Mouse (Mus musculus) hindbrain, postnatal 0 days (tissue): ENCODE data around the gene Dennd2a. TPM values are rescaled to one million over a fixed set of nuclear protein-coding genes. Genes with fewer than 3 reads are reported as not detected.
A peak's percentile ranks its signal among the peaks of the same experiment; 100 is the strongest.

Source experiments
- ATAC-seq: fragments of 200-750 bp; cut with Nextera tagmentation; 2 replicates; pipeline ENCODE4 v1.8.0; 2017; ENCODE audit warnings: mild to moderate bottlenecking, moderate TSS enrichment, moderate library complexity
- DNase-seq: peaks from one replicate; pipeline ENCODE4 v3.0.0-alpha.2; 2015; ENCODE audit warnings: low spot score
- H3K27ac ChIP-seq: fragments of 300-500 bp; sonication (generic); 2 replicates; pipeline ENCODE4 v1.5.1; 2014; ENCODE audit warnings: mild to moderate bottlenecking
- H3K27me3 ChIP-seq: fragments of 300-500 bp; sonication (generic); 2 replicates; pipeline ENCODE4 v1.6.1; 2014; ENCODE audit warnings: low read length, mixed read lengths; ENCODE audit not compliant: insufficient read depth
- H3K36me3 ChIP-seq: fragments of 300-500 bp; sonication (generic); 2 replicates; pipeline ENCODE4 v1.6.1; 2014; ENCODE audit warnings: low read length, mixed read lengths; ENCODE audit not compliant: insufficient read depth
- H3K4me1 ChIP-seq: fragments of 300-500 bp; sonication (generic); 2 replicates; pipeline ENCODE4 v1.6.1; 2014; ENCODE audit warnings: antibody characterized with exemption, low read length, mixed read lengths; ENCODE audit not compliant: insufficient read depth
- H3K4me2 ChIP-seq: fragments of 300-500 bp; sonication (generic); 2 replicates; pipeline ENCODE4 v1.6.1; 2014; ENCODE audit warnings: low read depth, mild to moderate bottlenecking, low read length, moderate library complexity, mixed read lengths
- H3K4me3 ChIP-seq: fragments of 300-500 bp; sonication (generic); 2 replicates; pipeline ENCODE4 v1.5.1; 2014; ENCODE audit warnings: low read length
- H3K9ac ChIP-seq: fragments of 300-500 bp; sonication (generic); replicated peaks from 2 replicates; pipeline ENCODE4 v1.6.1; 2014; ENCODE audit warnings: mild to moderate bottlenecking, low read length, moderate library complexity, mixed read lengths
- H3K9me3 ChIP-seq: fragments of 300-500 bp; sonication (generic); 2 replicates; pipeline ENCODE4 v1.6.1; 2016; ENCODE audit warnings: low read length, mixed read lengths
- CTCF ChIP-seq: IDR thresholded peaks from 2 replicates; pipeline ENCODE4 v1.5.1; 2016; ENCODE audit warnings: antibody characterized with exemption, control low read depth, low read depth
- WGBS: fragments of 180-500 bp; shearing (Covaris S2); extraction: QIAGEN DNeasy Blood & Tissue Kit; methylation state at CpG from one replicate; pipeline ENCODE4 v1.1.7; 2014; 5-methylcytosine and 5-hydroxymethylcytosine counted together
- polyA plus RNA-seq: library from polyadenylated mRNA; unstranded; fragments of >200 nt; fragmentation: Nextera tagmentation; extraction: Ambion mirVana; gene quantifications from 2 replicates; pipeline ENCODE4 v1.2.1, GENCODE M21; 2015
- total RNA-seq: library from RNA; depleted of rRNA; stranded (reverse); fragments of >200 nt; gene quantifications from 2 replicates; pipeline ENCODE4 v1.2.3, GENCODE M21; 2014

Dennd2a gene
- total and polyA plus RNA-seq, 2 experiments from 2014 or later, result 13.2 to 30.4 TPM

- Histone ChIP-seq H3K9me3 (no peaks in the 10 kb centered on the region), H3K4me3 (no peak overlapping the region), H3K27me3 (no peaks in the 10 kb centered on the region), H3K4me2 (no peak overlapping the region), H3K9ac (no peak overlapping the region), H3K4me1 (no peaks in the 10 kb centered on the region), H3K27ac (no peak overlapping the region), H3K36me3 (no peaks in the 10 kb centered on the region)
- ATAC-seq (no peak), DNase-seq (no peak)
- WGBS, result 95% methylated on average over 4 of the region's 4 CpGs
- TF ChIP-seq CTCF, result no peak
These were observed 130.9 kb downstream of the Dennd2a start for GRCm38 (mm10) chr6:39426725-39427124.

- no peak overlapping the region for H3K4me3 ChIP-seq
- H3K27ac ChIP-seq, result no peak overlapping the region
- DNase-seq (no peak), ATAC-seq (no peak)
- H3K9ac ChIP-seq, result no peak overlapping the region
- no peak for TF ChIP-seq CTCF
- H3K36me3 ChIP-seq, result no peaks in the 10 kb centered on the region
- no peak overlapping the region for H3K4me2 ChIP-seq
- H3K9me3 ChIP-seq, result no peaks in the 10 kb centered on the region
- H3K27me3 ChIP-seq, result no peaks in the 10 kb centered on the region
- 93% methylated on average over 2 of the region's 2 CpGs for WGBS
- no peaks in the 10 kb centered on the region for H3K4me1 ChIP-seq
These were observed 132.5 kb downstream of the Dennd2a start for GRCm38 (mm10) chr6:39425181-39425580.

- H3K4me2 ChIP-seq, result no peak overlapping the region
- TF ChIP-seq CTCF, result no peak
- H3K4me1 ChIP-seq, result no peaks in the 10 kb centered on the region; the same call in 1 of the 2 replicates
- no peak overlapping the region for H3K4me3 ChIP-seq
- WGBS, result 95% methylated on average over 7 of the region's 7 CpGs
- H3K27ac ChIP-seq, result no peak overlapping the region
- H3K36me3 ChIP-seq, result no peaks in the 10 kb centered on the region
- no peaks in the 10 kb centered on the region for H3K27me3 ChIP-seq
- DNase-seq (no peak), ATAC-seq (no peak)
- H3K9me3 ChIP-seq, result no peaks in the 10 kb centered on the region
- no peak overlapping the region for H3K9ac ChIP-seq
These were observed 134.0 kb downstream of the Dennd2a start for GRCm38 (mm10) chr6:39423686-39424085.

- 62% methylated on average over 6 of the region's 6 CpGs for WGBS
- no peak for TF ChIP-seq CTCF
- Histone ChIP-seq H3K27ac (no peak overlapping the region), H3K27me3 (no peaks in the 10 kb centered on the region), H3K4me2 (no peak overlapping the region), H3K9ac (no peak overlapping the region), H3K9me3 (no peaks in the 10 kb centered on the region), H3K36me3 (no peaks in the 10 kb centered on the region), H3K4me3 (no peak overlapping the region), H3K4me1 (no peaks in the 10 kb centered on the region; the same call in 1 of the 2 replicates)
- DNase-seq (no peak), ATAC-seq (no peak)
These were observed 134.5 kb downstream of the Dennd2a start for GRCm38 (mm10) chr6:39423130-39423551.

GRCm38 (mm10) chr6:39420867-39421266, 136.8 kb downstream of the Dennd2a start:
- H3K9me3 ChIP-seq, result no peaks in the 10 kb centered on the region
- H3K36me3 ChIP-seq, result no peaks in the 10 kb centered on the region
- H3K4me3 ChIP-seq, result peak overlapping the region; percentile 97
- no peak for TF ChIP-seq CTCF
- peak overlapping the region; percentile 67 for H3K4me2 ChIP-seq
- H3K27ac ChIP-seq, result peak overlapping the region; percentile 96; the same call in 1 of the 2 replicates
- no peak for ATAC-seq
- WGBS, result 41% methylated on average over 4 of the region's 4 CpGs
- H3K4me1 ChIP-seq, result no peaks in the 10 kb centered on the region; the same call in 1 of the 2 replicates
- no peak overlapping the region for H3K9ac ChIP-seq
- no peak for DNase-seq
- no peaks in the 10 kb centered on the region for H3K27me3 ChIP-seq

- DNase-seq (peak; percentile 94), ATAC-seq (peak; percentile 96)
- no peak for TF ChIP-seq CTCF
- Histone ChIP-seq H3K4me1 (no peaks in the 10 kb centered on the region; the same call in 1 of the 2 replicates), H3K27ac (peak within 1 kb of the TSS; percentile 96), H3K36me3 (no peaks in the 10 kb centered on the region), H3K4me3 (peak within 1 kb of the TSS; percentile 97), H3K4me2 (peak within 1 kb of the TSS; percentile 67), H3K9ac (peak within 1 kb of the TSS; percentile 97), H3K27me3 (no peaks in the 10 kb centered on the region), H3K9me3 (no peaks in the 10 kb centered on the region)
- 1% methylated on average over 65 of the region's 82 CpGs for WGBS
These were observed 137.6 kb downstream of the Dennd2a start, which contains the start of gene Mkrn1 for GRCm38 (mm10) chr6:39419851-39420721. TSS of gene Mkrn1 (minus strand) at chr6:39420462.
